Mouse (Mus musculus) CH12.LX (cell line): ENCODE results near the gene Erfe. TPM values are rescaled to one million over a fixed set of nuclear protein-coding genes. Genes with fewer than 3 reads are reported as not detected.
A peak's percentile ranks its signal among the peaks of the same experiment; 100 is the strongest.

Source experiments
- DNase-seq: peaks from one replicate; pipeline ENCODE4 v3.0.0-alpha.2; 2013; ENCODE audit errors: extremely low read depth
- H3K27ac ChIP-seq: 2 replicates; pipeline ENCODE4 v1.5.1; 2012; ENCODE audit warnings: low read depth, mild to moderate bottlenecking, control low read depth, moderate library complexity; ENCODE audit not compliant: insufficient read depth
- H3K27me3 ChIP-seq: replicated peaks from 2 replicates; pipeline ENCODE3; 2012; ENCODE audit warnings: inconsistent platforms
- H3K36me3 ChIP-seq, 2 experiments: replicated peaks in 1 of 2; 2 replicates each; pipeline versions ENCODE3 to v1.6.1; 2012; ENCODE audit warnings: inconsistent platforms in 1 of 2, low read length in 1 of 2, mild to moderate bottlenecking in 1 of 2, mixed read lengths in 1 of 2, moderate library complexity in 1 of 2; ENCODE audit not compliant: control insufficient read depth in 1 of 2, insufficient read depth in 1 of 2
- H3K4me1 ChIP-seq, 2 experiments: 2 replicates each; pipeline ENCODE4 v1.6.1; 2012; ENCODE audit warnings: inconsistent platforms in 1 of 2, moderate library complexity in 1 of 2; ENCODE audit not compliant: insufficient read depth in 2 of 2, control insufficient read depth in 1 of 2
- H3K4me2 ChIP-seq: 2 replicates; pipeline ENCODE4 v1.6.1; 2012; ENCODE audit warnings: low read depth, mild to moderate bottlenecking, control low read depth; ENCODE audit not compliant: poor library complexity, insufficient read depth, severe bottlenecking
- H3K4me3 ChIP-seq, 3 experiments: fragments of 150-350 bp in 1 of 3; sonication (generic) in 1 of 3; replicated peaks in 1 of 3; 2 replicates each; pipeline versions ENCODE3 to v1.5.1; 2011 to 2012; ENCODE audit warnings: low read depth in 2 of 3, low read length in 2 of 3, mild to moderate bottlenecking in 2 of 3, moderate library complexity in 2 of 3, control low read depth in 1 of 3, improper control_type of control experiment in 1 of 3, inconsistent platforms in 1 of 3, mixed read lengths in 1 of 3; ENCODE audit not compliant: poor library complexity in 1 of 3
- H3K79me2 ChIP-seq: replicated peaks from 2 replicates; pipeline ENCODE4 v1.6.1; 2012; ENCODE audit warnings: mild to moderate bottlenecking, moderate library complexity; ENCODE audit not compliant: control insufficient read depth, poor library complexity, insufficient read depth, severe bottlenecking; ENCODE audit errors: extremely low read depth
- H3K9ac ChIP-seq: 2 replicates; pipeline ENCODE4 v1.6.1; 2012; ENCODE audit warnings: low read depth, mild to moderate bottlenecking, control low read depth, moderate library complexity; ENCODE audit not compliant: insufficient read depth
- H3K9me3 ChIP-seq: replicated peaks from 2 replicates; pipeline ENCODE3; 2012; ENCODE audit warnings: low read length, inconsistent platforms, mixed read lengths
- BHLHE40 ChIP-seq: IDR thresholded peaks from 2 replicates; pipeline ENCODE4 v1.6.1; 2011; ENCODE audit warnings: mild to moderate bottlenecking, low read depth, low read length, improper control_type of control experiment
- CHD2 ChIP-seq: IDR thresholded peaks from 2 replicates; pipeline ENCODE4 v1.6.1; 2011; ENCODE audit warnings: low read length, improper control_type of control experiment
- CTCF ChIP-seq, 2 experiments: IDR thresholded peaks in 1 of 2; conservative IDR thresholded peaks in 1 of 2; 2 replicates each; pipeline ENCODE4 v1.5.1; 2011 to 2012; ENCODE audit warnings: low read depth in 2 of 2, low read length in 2 of 2, improper control_type of control experiment in 1 of 2, inconsistent platforms in 1 of 2, mild to moderate bottlenecking in 1 of 2, moderate library complexity in 1 of 2
- ELF1 ChIP-seq: IDR thresholded peaks from 2 replicates; pipeline ENCODE4 v1.6.1; 2014; ENCODE audit warnings: low read depth, mild to moderate bottlenecking, inconsistent platforms, low read length, improper control_type of control experiment
- EP300 ChIP-seq: IDR thresholded peaks from 2 replicates; pipeline ENCODE4 v1.6.1; 2011; ENCODE audit warnings: low read length, improper control_type of control experiment
- ETS1 ChIP-seq: conservative IDR thresholded peaks from 2 replicates; pipeline ENCODE4 v1.6.1; 2012; ENCODE audit warnings: low read depth, mild to moderate bottlenecking, inconsistent platforms, low read length, improper control_type of control experiment, moderate library complexity
- HCFC1 ChIP-seq: IDR thresholded peaks from 2 replicates; pipeline ENCODE4 v1.6.1; 2012; ENCODE audit warnings: low read depth, mild to moderate bottlenecking, inconsistent platforms, low read length, improper control_type of control experiment
- IRF4 ChIP-seq: IDR thresholded peaks from 2 replicates; pipeline ENCODE4 v1.6.1; 2014; ENCODE audit warnings: low read depth, mild to moderate bottlenecking, inconsistent platforms, low read length, improper control_type of control experiment
- JUN ChIP-seq: IDR thresholded peaks from 2 replicates; pipeline ENCODE4 v1.6.1; 2011; ENCODE audit warnings: low read depth, mild to moderate bottlenecking, low read length, improper control_type of control experiment, moderate library complexity; ENCODE audit not compliant: insufficient read depth
- JUND ChIP-seq: conservative IDR thresholded peaks from 2 replicates; pipeline ENCODE4 v1.6.1; 2011; ENCODE audit warnings: low read depth, low read length, improper control_type of control experiment
- MAFK ChIP-seq: IDR thresholded peaks from 2 replicates; pipeline ENCODE4 v1.6.1; 2011; ENCODE audit warnings: low read length, improper control_type of control experiment; ENCODE audit not compliant: insufficient replicate concordance
- MAX ChIP-seq: IDR thresholded peaks from 2 replicates; pipeline ENCODE4 v1.6.1; 2011; ENCODE audit warnings: low read length, improper control_type of control experiment
- MAZ ChIP-seq: IDR thresholded peaks from 2 replicates; pipeline ENCODE4 v1.6.1; 2012; ENCODE audit warnings: low read depth, mild to moderate bottlenecking, inconsistent platforms, low read length, improper control_type of control experiment, moderate library complexity
- MXI1 ChIP-seq: IDR thresholded peaks from 2 replicates; pipeline ENCODE4 v1.6.1; 2011; ENCODE audit warnings: mild to moderate bottlenecking, low read depth, low read length, improper control_type of control experiment
- MYC ChIP-seq: IDR thresholded peaks from 2 replicates; pipeline ENCODE4 v1.6.1; 2011; ENCODE audit warnings: low read depth, mild to moderate bottlenecking, improper control_type of control experiment, low read length
- NELFE ChIP-seq: IDR thresholded peaks from 2 replicates; pipeline ENCODE4 v1.6.1; 2011; ENCODE audit warnings: low read depth, low read length, improper control_type of control experiment
- NRF1 ChIP-seq: IDR thresholded peaks from 2 replicates; pipeline ENCODE4 v1.6.1; 2014; ENCODE audit warnings: low read depth, mild to moderate bottlenecking, inconsistent platforms, low read length, improper control_type of control experiment, moderate library complexity
- POLR2A ChIP-seq: IDR thresholded peaks from 2 replicates; pipeline ENCODE4 v1.6.1; 2011; ENCODE audit warnings: low read depth, mild to moderate bottlenecking, improper control_type of control experiment, low read length
- POLR2AphosphoS2 ChIP-seq: IDR thresholded peaks from 2 replicates; pipeline ENCODE4 v1.6.1; 2011; ENCODE audit warnings: low read depth, low read length, improper control_type of control experiment
- RAD21 ChIP-seq: IDR thresholded peaks from 2 replicates; pipeline ENCODE4 v1.6.1; 2011; ENCODE audit warnings: low read depth, mild to moderate bottlenecking, low read length, improper control_type of control experiment, moderate library complexity
- RCOR1 ChIP-seq: conservative IDR thresholded peaks from 2 replicates; pipeline ENCODE4 v1.6.1; 2012; ENCODE audit warnings: low read depth, mild to moderate bottlenecking, inconsistent platforms, low read length, improper control_type of control experiment
- SIN3A ChIP-seq: IDR thresholded peaks from 2 replicates; pipeline ENCODE4 v1.6.1; 2012; ENCODE audit warnings: low read length, improper control_type of control experiment, inconsistent platforms
- SMC3 ChIP-seq: IDR thresholded peaks from 2 replicates; pipeline ENCODE4 v1.6.1; 2011; ENCODE audit warnings: low read depth, low read length, improper control_type of control experiment
- TBP ChIP-seq: conservative IDR thresholded peaks from 2 replicates; pipeline ENCODE4 v1.6.1; 2011; ENCODE audit warnings: low read depth, low read length, improper control_type of control experiment
- TCF12 ChIP-seq: IDR thresholded peaks from 2 replicates; pipeline ENCODE4 v1.6.1; 2014; ENCODE audit warnings: low read depth, mild to moderate bottlenecking, inconsistent platforms, low read length, improper control_type of control experiment
- USF2 ChIP-seq: conservative IDR thresholded peaks from 2 replicates; pipeline ENCODE4 v1.6.1; 2011; ENCODE audit warnings: low read depth, low read length, improper control_type of control experiment
- ZC3H11A ChIP-seq: IDR thresholded peaks from 2 replicates; pipeline ENCODE4 v1.6.1; 2012; ENCODE audit warnings: low read depth, mild to moderate bottlenecking, inconsistent platforms, low read length, improper control_type of control experiment
- ZMIZ1 ChIP-seq: IDR thresholded peaks from 2 replicates; pipeline ENCODE4 v1.6.1; 2012; ENCODE audit warnings: low read depth, mild to moderate bottlenecking, inconsistent platforms, low read length, improper control_type of control experiment
- ZNF384 ChIP-seq: IDR thresholded peaks from 2 replicates; pipeline ENCODE4 v1.6.1; 2012; ENCODE audit warnings: low read depth, low read length, improper control_type of control experiment, inconsistent platforms
- dilution Hi-C: fragments of 300-500 bp; cut with MboI; formaldehyde crosslinking; loops from 2 replicates; pipeline ENCODE4 v1.14.3; 2020; ENCODE audit warnings: low sequenced_read_pairs; ENCODE audit not compliant: extremely low pct_unique_long_range_greater_than_20kb, extremely low pct_ligation_motif_present
- in situ Hi-C: fragments of 300-500 bp; cut with MboI; formaldehyde crosslinking; loops from 3 replicates; pipeline ENCODE4 v1.14.3; 2019; ENCODE audit warnings: low sequenced_read_pairs, low pct_ligation_motif_present, low pct_unique_long_range_greater_than_20kb, mixed read lengths
- polyA plus RNA-seq: library from polyadenylated mRNA; unstranded; fragments of >175 nt; gene quantifications from 2 replicates; pipeline ENCODE4 v1.2.1, GENCODE M21; 2012; ENCODE audit warnings: low read depth; ENCODE audit not compliant: insufficient read length
- total RNA-seq, 2 experiments: library from RNA; depleted of rRNA; stranded (reverse); fragments of 300-350 nt in 1 of 2; fragments of >200 nt in 1 of 2; gene quantifications; 2 replicates each; pipeline ENCODE4 v1.2.3; 2012 to 2014

Gene Erfe
- total and polyA plus RNA-seq, 3 experiments, result 2.2 to 8.4 (median 2.3) TPM

- TF ChIP-seq MXI1 (peak; percentile 69; the same call in 1 of the 2 replicates), MAFK (no peak), POLR2AphosphoS2 (peak; percentile 79), NRF1 (no peak), POLR2A (peak; percentile 92), CHD2 (no peak), CTCF (conservative IDR thresholded peaks at IDR 0.05 in 1 of 2, IDR thresholded peaks at IDR 0.05 in 1 of 2; ENCODE audit: low read depth in 2 of 2, low read length in 2 of 2) (no peak)
Observed at GRCm38 (mm10) chr1:91413030-91413506, 46.8 kb downstream of the Erfe start (continued).

DNA sequence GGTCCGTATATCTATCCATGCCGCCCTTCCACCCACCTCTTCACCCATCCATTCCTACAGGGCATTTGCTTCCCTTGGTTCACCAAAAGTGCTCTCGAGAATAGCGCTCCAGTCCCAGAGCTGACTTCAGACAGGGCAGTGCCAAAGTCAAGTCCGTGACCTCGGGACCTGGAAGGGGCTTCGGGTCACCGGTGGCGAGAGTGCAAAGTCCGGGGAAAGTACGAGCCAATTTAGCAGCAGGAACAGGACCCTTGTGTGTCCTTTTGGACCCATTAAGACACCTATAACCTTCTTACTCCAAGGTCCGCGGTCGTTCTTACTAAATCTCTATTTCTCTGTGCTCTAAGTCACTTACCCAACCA, 47.3 kb downstream of the Erfe start:
- TF ChIP-seq MAFK, result no peak
- no peak for TF ChIP-seq TCF12
- no peak for TF ChIP-seq ZNF384
- TF ChIP-seq POLR2A, result no peak
- TF ChIP-seq TBP, result no peak
- no peak for TF ChIP-seq ZMIZ1
- no peak for TF ChIP-seq MAX
- TF ChIP-seq JUN, result no peak
- TF ChIP-seq MAZ, result no peak
- TF ChIP-seq HCFC1, result no peak
- no peak for TF ChIP-seq EP300
- no peak for TF ChIP-seq ZC3H11A
- TF ChIP-seq SMC3, result no peak
- no peak for TF ChIP-seq USF2
- no peak for TF ChIP-seq IRF4
- H3K4me1 ChIP-seq, result peaks cover 9 to 25% of the 10 kb centered on the region in 2 experiments
- peak overlapping the region; percentile 75 for H3K27ac ChIP-seq
- peak overlapping the region; percentile 50; the same call in 1 of the 2 replicates for H3K9ac ChIP-seq
- H3K4me3 ChIP-seq, result peak overlapping the region; percentile 64 to 91 (median 71)
- peak overlapping the region; percentile 68 for H3K4me2 ChIP-seq
- in situ Hi-C loops, result no loop called here
- no peaks in the 10 kb centered on the region for H3K79me2 ChIP-seq
- no peaks in the 10 kb centered on the region for H3K9me3 ChIP-seq
- no peak for DNase-seq
- peaks cover 14 to 35% of the 10 kb centered on the region in 2 experiments for H3K36me3 ChIP-seq
- no peaks in the 10 kb centered on the region for H3K27me3 ChIP-seq
- dilution Hi-C loops, result no loop called here

DNA sequence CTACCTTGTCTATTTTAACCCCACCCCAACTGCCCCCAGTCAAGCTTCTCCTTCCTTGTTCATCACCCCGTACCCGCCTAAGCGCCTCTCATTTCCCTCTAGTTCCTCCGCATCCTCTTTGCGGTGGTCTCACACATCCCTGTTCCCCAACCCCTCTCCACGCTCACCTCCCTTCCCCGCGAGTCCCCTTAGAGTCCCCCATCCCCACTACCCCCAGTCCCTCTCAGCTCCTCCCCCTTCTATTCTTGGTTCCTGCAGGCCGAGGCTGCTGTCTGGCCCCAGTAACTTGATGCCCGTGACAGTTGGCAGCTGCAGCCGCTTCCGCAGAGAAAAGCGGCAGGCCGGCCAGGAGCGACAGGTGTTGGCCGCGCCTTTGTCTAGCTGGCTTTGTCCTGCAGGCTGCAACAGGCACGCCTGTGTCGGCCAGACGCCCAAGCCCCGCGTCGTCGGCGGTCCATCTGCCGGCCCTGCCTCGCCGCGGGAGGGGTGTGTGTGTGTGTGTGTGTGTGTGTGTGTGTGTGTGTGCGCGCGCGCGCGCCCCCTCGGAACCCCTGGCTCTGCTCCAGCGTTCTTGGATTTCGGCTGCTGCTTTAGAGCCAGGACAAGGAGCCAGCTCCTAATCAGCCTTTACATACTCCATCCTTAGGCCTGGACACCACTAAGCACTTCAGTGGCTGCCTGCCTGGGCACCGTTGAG, 47.8 kb downstream of the Erfe start, which contains the start of gene Hes6:
Hes6 (minus strand) TSS at position 141 of the 697 bp plus-strand sequence.
- dilution Hi-C loops (no loop called here), in situ Hi-C loops (no loop called here)
- Histone ChIP-seq H3K36me3 (peaks cover 14 to 36% of the 10 kb centered on the region in 2 experiments), H3K4me1 (peaks cover 9 to 25% of the 10 kb centered on the region in 2 experiments), H3K4me2 (peak within 1 kb of the TSS; percentile 68), H3K27me3 (no peaks in the 10 kb centered on the region), H3K79me2 (no peaks in the 10 kb centered on the region), H3K9me3 (no peaks in the 10 kb centered on the region), H3K27ac (peak within 1 kb of the TSS; percentile 75), H3K9ac (peak within 1 kb of the TSS; percentile 80), H3K4me3 (peak within 1 kb of the TSS; percentile 74 to 94 (median 91))
- DNase-seq, result no peak
- TF ChIP-seq IRF4, result no peak
- TF ChIP-seq ETS1, result peak; percentile 41; the same call in 1 of the 2 replicates
- TF ChIP-seq CTCF (conservative IDR thresholded peaks at IDR 0.05 in 1 of 2, IDR thresholded peaks at IDR 0.05 in 1 of 2; ENCODE audit: low read depth in 2 of 2, low read length in 2 of 2), result no peak
- TF ChIP-seq NELFE, result no peak
- TF ChIP-seq RCOR1, result no peak
- TF ChIP-seq POLR2A, result peak; percentile 49; the same call in 1 of the 2 replicates
- peak; percentile 64 for TF ChIP-seq ELF1
- 0 out of 2 replicates have a peak, but pooled peaks have one; percentile 37 for TF ChIP-seq NRF1
- TF ChIP-seq ZC3H11A, result no peak
- TF ChIP-seq RAD21, result no peak
- TF ChIP-seq HCFC1, result 0 out of 2 replicates have a peak, but pooled peaks have one; percentile 26
- peak; percentile 54; the same call in 1 of the 2 replicates for TF ChIP-seq MAX
- TF ChIP-seq JUN, result no peak
- no peak for TF ChIP-seq JUND
- TF ChIP-seq BHLHE40, result peak; percentile 68
- peak; percentile 68; the same call in 1 of the 2 replicates for TF ChIP-seq SIN3A
- no peak for TF ChIP-seq USF2
- no peak for TF ChIP-seq POLR2AphosphoS2
- TF ChIP-seq MYC, result no peak
